ENCODE assay signal across 7 mouse cellular contexts in the genomic region with DNA sequence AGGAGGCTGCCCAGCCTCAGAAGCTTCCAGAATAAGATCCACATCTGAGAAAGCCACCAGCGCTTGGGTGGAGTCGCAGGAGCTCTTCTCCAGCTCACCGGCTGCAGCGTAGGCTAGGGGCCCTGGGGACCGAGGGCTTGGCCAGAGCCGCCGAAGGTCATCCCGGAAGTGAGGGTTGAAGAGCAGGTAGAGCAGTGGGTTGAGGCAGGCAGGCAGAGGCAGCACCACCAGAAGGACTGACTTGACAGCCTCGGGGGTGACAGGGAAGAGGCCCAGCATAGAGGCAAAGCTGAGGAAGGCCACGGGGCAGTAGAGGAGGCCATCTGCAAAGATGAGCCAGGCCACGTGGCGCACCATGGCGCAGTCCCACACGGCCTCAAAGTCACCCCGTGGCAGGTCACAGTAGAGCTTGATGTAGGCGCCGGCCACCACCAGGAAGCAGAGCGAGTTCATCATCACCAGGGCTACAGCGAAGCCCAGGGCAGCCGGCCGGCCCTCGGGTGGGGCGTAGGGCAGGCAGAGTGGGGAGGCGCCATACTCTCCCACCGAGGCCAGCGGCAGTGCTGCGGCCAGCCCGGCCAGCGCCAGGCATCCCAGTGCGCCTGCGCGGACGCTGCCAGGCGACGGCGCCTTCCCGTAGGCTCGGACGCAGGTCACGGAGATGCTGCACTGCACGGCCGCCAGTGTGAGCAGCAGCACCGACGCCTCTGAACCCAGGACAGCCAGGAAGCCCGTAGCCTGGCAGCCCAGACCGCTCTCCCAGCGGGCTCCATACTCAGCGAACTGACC. TPM values are rescaled to one million over a fixed set of nuclear protein-coding genes. Genes with fewer than 3 reads are reported as not detected.
DNase-seq lines count a peak whose midpoint lies in the region.

No protein-coding gene starts in this region.

- peak; percentile 79 for DNase-seq in adrenal gland, adult 2 months
- peak; percentile 74 to 83 for DNase-seq in cerebellum, postnatal 25 days
- DNase-seq in gastrocnemius, adult 8-10 months (ENCODE audit: low spot score in 2 of 2): peak; percentile 10 to 42
- peak; percentile 64 for DNase-seq in induced T-regulatory cell, adult 2 months (ENCODE audit: low read depth)
- peak; percentile 39 to 79 for DNase-seq in left cerebral cortex, postnatal 10 days (ENCODE audit: extremely low spot score in 1 of 2, low spot score in 2 of 2)
- DNase-seq in lung, postnatal 4 days: peak; percentile 69 to 78
- peak; percentile 87 for DNase-seq in retina, postnatal 1 day

- intact Hi-C loops in left cerebral cortex, postnatal 10 days (cut with DNase I): loop anchor here (5.0 kb wide), 1 partner anchor 150 kb away; no protein-coding TSS in a partner anchor

RNA-seq across cellular contexts. Expression of a gene that starts 25.0 kb away (rescaled TPM):
- 1 to 10 TPM in 1 of 2 experiments, under 1 TPM in 1; 0.98 to 1.0 TPM for total RNA-seq in adrenal gland, adult 2 months (2021)
- 1.3 and 2.3 TPM in 2 replicates for polyA plus RNA-seq in adrenal gland, adult 2 months (2012; rRNA removed)
- 1 to 10 TPM; 3.6 to 9.1 (median 6.4) TPM for total RNA-seq in gastrocnemius, adult 8-10 months (2022)
- total RNA-seq in left cerebral cortex, postnatal 10 days (2021): 1 to 10 TPM; 2.9 to 3.7 TPM

RNA-seq across cellular contexts. Expression of a gene that starts 31.6 kb away (rescaled TPM):
- total RNA-seq in adrenal gland, adult 2 months (2021): 10 to 100 TPM; 12.3 to 13.8 TPM
- polyA plus RNA-seq in adrenal gland, adult 2 months (2012; rRNA removed): 3.3 and 4.3 TPM in 2 replicates
- 100 to 1,000 TPM; 167 to 191 (median 183) TPM for total RNA-seq in gastrocnemius, adult 8-10 months (2022)
- 10 to 100 TPM; 75.4 to 78.5 TPM for total RNA-seq in left cerebral cortex, postnatal 10 days (2021)

Comparison
In these comparisons a context has a peak if more than half of its experiments do, and no peak if none do; other contexts are left out.
1. Peak in every context shown above with its lines: DNase-seq.
2. DNase-seq: peak in every context shown above with its lines; median percentile 87 in retina, postnatal 1 day; 79 in adrenal gland, adult 2 months; 78 in cerebellum, postnatal 25 days; 74 in lung, postnatal 4 days; 64 in induced T-regulatory cell, adult 2 months; 59 in left cerebral cortex, postnatal 10 days; 26 in gastrocnemius, adult 8-10 months.
3. RNA of a gene that starts 31.6 kb away (total RNA-seq): 167 to 191 TPM in gastrocnemius, adult 8-10 months and 75.4 to 78.5 TPM in left cerebral cortex, postnatal 10 days; 12.3 to 13.8 TPM in adrenal gland, adult 2 months; every median in the first group is over 4 times any median in the second.